Mouse (Mus musculus): ENCODE results near the gene Rfpl4. TPM values are rescaled to one million over a fixed set of nuclear protein-coding genes. Genes with fewer than 3 reads are reported as not detected.

The Rfpl4 gene
- total RNA-seq, 2 experiments from 2014 or later = not detected

Small RNA genes within 50 kb of the gene (microRNA-seq; reads per million reads assigned to microRNA genes)
- not detected for gene Gm26217

Other genes with a start within 250 kb of the Rfpl4 start
- gene Isoc2b, start 246.7 kb downstream of the Rfpl4 start, total RNA-seq (2021) = 1 to 10 TPM; 6.0 to 8.6 TPM
- gene Isoc2a, start 239.8 kb downstream of the Rfpl4 start, total RNA-seq (2021) = 10 to 100 TPM; 10.3 to 13.5 TPM
- under 1 TPM in 1 of 2 experiments, not detected in 1; 0.32 TPM for gene Gm36210, start 210.4 kb downstream of the Rfpl4 start, total RNA-seq (2021)
- 10 to 100 TPM; 14.0 to 17.0 TPM for gene Zfp628, start 201.7 kb downstream of the Rfpl4 start, total RNA-seq (2021)
- gene Nat14, start 194.9 kb downstream of the Rfpl4 start, total RNA-seq (2021) = 100 to 1,000 TPM; 103 to 106 TPM
- gene Ssc5d, start 191.2 kb downstream of the Rfpl4 start, total RNA-seq (2021) = 1 to 10 TPM in 1 of 2 experiments, under 1 TPM in 1; 0.84 to 3.6 TPM
- gene Sbk2, start 152.5 kb downstream of the Rfpl4 start, total RNA-seq (2021) = under 1 TPM in 1 of 2 experiments, not detected in 1; 0.15 TPM
- under 1 TPM; 0.44 to 0.86 TPM for gene Sbk3, start 145.8 kb downstream of the Rfpl4 start, total RNA-seq (2021)
- gene Zfp579, start 120.8 kb downstream of the Rfpl4 start, total RNA-seq (2021) = 10 to 100 TPM; 30.9 to 31.3 TPM
- gene Zfp524, start 102.5 kb downstream of the Rfpl4 start, total RNA-seq (2021) = 1 to 10 TPM; 6.7 to 7.0 TPM
- 10 to 100 TPM; 22.2 to 32.9 TPM for gene Fiz1, start 102.3 kb downstream of the Rfpl4 start, total RNA-seq (2021)
- not detected for gene Gm44973, start 101.5 kb downstream of the Rfpl4 start, total RNA-seq (2021)
- 10 to 100 TPM; 32.7 to 42.3 TPM for gene Zfp865, start 96.6 kb downstream of the Rfpl4 start, total RNA-seq (2021)
- 10 to 100 TPM; 60.6 to 60.9 TPM for gene Ccdc106, start 96.4 kb downstream of the Rfpl4 start, total RNA-seq (2021)
- gene 4632433K11Rik, start 82.8 kb downstream of the Rfpl4 start, total RNA-seq (2021) = 1 to 10 TPM in 1 of 2 experiments, not detected in 1; 1.1 TPM
- gene Zfp784, start 78.5 kb downstream of the Rfpl4 start, total RNA-seq (2021) = 1 to 10 TPM; 5.3 to 5.7 TPM
- gene Zfp580, start 65.4 kb downstream of the Rfpl4 start, total RNA-seq (2021) = 10 to 100 TPM; 27.4 to 35.7 TPM
- gene U2af2, start 54.8 kb downstream of the Rfpl4 start, total RNA-seq (2021) = 100 to 1,000 TPM; 162 to 183 TPM
- gene Epn1, start 36.7 kb downstream of the Rfpl4 start, total RNA-seq (2021) = 100 to 1,000 TPM; 435 to 530 TPM
- under 1 TPM; 0.32 to 0.68 TPM for gene Rasl2-9, start 9.0 kb upstream of the Rfpl4 start, total RNA-seq (2021)
- gene Vmn1r55, start 32.7 kb upstream of the Rfpl4 start, total RNA-seq (2021) = not detected
- gene Vmn1r56, start 79.8 kb upstream of the Rfpl4 start, total RNA-seq (2021) = not detected
- not detected for gene Vmn1r57, start 101.5 kb upstream of the Rfpl4 start, total RNA-seq (2021)
- gene Gm5065, start 233.6 kb upstream of the Rfpl4 start, total RNA-seq (2021) = not detected
- not detected for gene Nlrp2, start 234.1 kb upstream of the Rfpl4 start, total RNA-seq (2021)